Mouse (Mus musculus): ENCODE measurements around the gene Lgr6. TPM values are rescaled to one million over a fixed set of nuclear protein-coding genes. Genes with fewer than 3 reads are reported as not detected.
"Not testable (repeated sequence)": the region's sequence is repeated elsewhere in the genome, so short reads cannot be mapped to it uniquely, and the experiment has no call there.

The Lgr6 gene
- polyA plus RNA-seq, 1 experiment from 2014 or later: 0.05 TPM

DNA sequence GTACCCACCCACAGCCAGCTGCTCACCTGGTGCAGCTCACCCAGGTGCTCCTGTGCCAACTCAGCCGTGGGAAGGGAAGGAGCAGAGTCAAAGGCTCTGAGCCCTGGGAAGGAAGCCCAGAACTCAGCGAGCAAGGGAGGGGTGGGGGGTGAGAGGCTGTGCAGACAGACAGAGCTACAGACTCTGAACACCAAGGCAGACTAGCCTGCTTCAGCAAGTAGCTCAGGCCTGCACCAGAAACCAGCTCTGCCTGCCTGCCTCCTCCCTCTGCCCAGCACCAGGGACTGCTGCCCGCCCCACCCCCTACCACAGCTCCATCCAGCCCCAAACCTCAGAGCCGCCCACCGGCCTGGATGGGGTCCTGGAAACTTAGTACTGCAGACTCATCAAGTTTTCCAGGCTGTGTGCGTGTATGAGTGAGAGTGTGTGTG lies 22.9 kb upstream of the Lgr6 start:
- H3K4me2 ChIP-seq: no peak overlapping the region
- H3K9me3 ChIP-seq (replicated peaks): no peaks in the 10 kb centered on the region
- no peak overlapping the region for H3K4me3 ChIP-seq (replicated peaks)
- no peaks in the 10 kb centered on the region for H3K36me3 ChIP-seq
- ATAC-seq (ENCODE audit: low read depth) (no peak), DNase-seq (no peak)
- no peak overlapping the region for H3K9ac ChIP-seq
- H3K27ac ChIP-seq: no peak overlapping the region
- H3K4me1 ChIP-seq (replicated peaks): peaks cover 43% of the 10 kb centered on the region
- H3K27me3 ChIP-seq: peaks cover 9% of the 10 kb centered on the region; the same call in 1 of the 2 replicates
- whole genome bisulfite sequencing (ENCODE audit: insufficient replicate concordance): 40% methylated on average over 6 of the region's 6 CpGs

GRCm38 (mm10) chr1:135126443-135127027 lies 21.5 kb upstream of the Lgr6 start:
- Histone ChIP-seq H3K9me3 (replicated peaks) (no peaks in the 10 kb centered on the region), H3K4me2 (no peak overlapping the region), H3K9ac (no peak overlapping the region), H3K4me3 (replicated peaks) (no peak overlapping the region), H3K4me1 (replicated peaks) (peaks cover 28% of the 10 kb centered on the region), H3K36me3 (no peaks in the 10 kb centered on the region), H3K27ac (no peak overlapping the region), H3K27me3 (peaks cover 9% of the 10 kb centered on the region; the same call in 1 of the 2 replicates)
- DNase-seq (no peak), ATAC-seq (ENCODE audit: low read depth) (no peak)
- WGBS (ENCODE audit: insufficient replicate concordance): 69% methylated on average over 4 of the region's 4 CpGs

GRCm38 (mm10) chr1:135125990-135126389 lies 20.9 kb upstream of the Lgr6 start:
- 71% methylated on average over 8 of the region's 8 CpGs for WGBS (ENCODE audit: insufficient replicate concordance)
- Histone ChIP-seq H3K9ac (no peak overlapping the region), H3K36me3 (no peaks in the 10 kb centered on the region), H3K4me3 (replicated peaks) (no peak overlapping the region), H3K4me1 (replicated peaks) (peaks cover 23% of the 10 kb centered on the region), H3K9me3 (replicated peaks) (no peaks in the 10 kb centered on the region), H3K27me3 (peaks cover 9% of the 10 kb centered on the region; the same call in 1 of the 2 replicates), H3K27ac (no peak overlapping the region), H3K4me2 (no peak overlapping the region)
- ATAC-seq (ENCODE audit: low read depth): no peak
- DNase-seq: no peak

DNA sequence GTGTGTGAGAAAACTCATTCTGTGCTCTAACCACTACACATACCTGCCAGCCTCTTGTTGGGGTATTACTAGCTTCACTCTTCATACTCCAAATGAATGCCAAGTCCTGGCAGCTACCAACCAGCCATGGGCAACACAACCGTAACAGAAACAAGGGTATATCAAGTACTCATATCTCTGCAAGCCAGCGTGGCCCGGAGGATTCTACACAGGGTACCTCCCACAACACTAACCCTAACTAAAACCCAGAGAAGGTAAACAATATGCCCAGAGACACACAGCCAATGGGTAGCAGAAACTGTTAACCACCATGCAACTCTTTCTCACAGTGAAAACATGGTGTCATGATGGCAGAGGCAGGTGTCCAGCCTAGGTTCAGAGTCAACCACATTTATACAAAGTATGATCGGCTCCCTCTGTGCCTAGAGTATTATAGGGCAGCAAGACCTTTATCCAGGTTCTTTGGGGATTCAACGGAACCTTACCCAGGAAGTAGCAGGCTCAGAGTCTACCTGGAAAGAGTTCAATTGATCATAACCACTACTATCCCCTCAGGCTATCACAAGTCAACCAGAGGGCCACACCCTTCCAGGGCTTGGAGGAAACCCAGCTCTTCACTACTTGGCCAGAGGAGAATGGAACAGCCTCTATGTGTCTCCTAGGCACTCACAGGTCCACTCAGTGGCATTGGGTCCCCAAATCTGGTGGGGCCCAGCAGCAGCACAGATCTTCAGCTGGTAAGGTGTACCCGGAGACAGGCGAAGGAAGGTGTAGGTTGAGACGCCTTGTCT lies 19.7 kb upstream of the Lgr6 start:
- H3K4me2 ChIP-seq: no peak overlapping the region
- no peak overlapping the region for H3K9ac ChIP-seq
- H3K9me3 ChIP-seq (replicated peaks): no peaks in the 10 kb centered on the region
- DNase-seq (no peak), ATAC-seq (ENCODE audit: low read depth) (no peak)
- H3K4me1 ChIP-seq (replicated peaks): peaks cover 15% of the 10 kb centered on the region
- no peak overlapping the region for H3K27ac ChIP-seq
- H3K27me3 ChIP-seq: peaks cover 9% of the 10 kb centered on the region; the same call in 1 of the 2 replicates
- no peaks in the 10 kb centered on the region for H3K36me3 ChIP-seq
- H3K4me3 ChIP-seq (replicated peaks): no peak overlapping the region
- WGBS (ENCODE audit: insufficient replicate concordance): 71% methylated on average over 8 of the region's 8 CpGs

DNA sequence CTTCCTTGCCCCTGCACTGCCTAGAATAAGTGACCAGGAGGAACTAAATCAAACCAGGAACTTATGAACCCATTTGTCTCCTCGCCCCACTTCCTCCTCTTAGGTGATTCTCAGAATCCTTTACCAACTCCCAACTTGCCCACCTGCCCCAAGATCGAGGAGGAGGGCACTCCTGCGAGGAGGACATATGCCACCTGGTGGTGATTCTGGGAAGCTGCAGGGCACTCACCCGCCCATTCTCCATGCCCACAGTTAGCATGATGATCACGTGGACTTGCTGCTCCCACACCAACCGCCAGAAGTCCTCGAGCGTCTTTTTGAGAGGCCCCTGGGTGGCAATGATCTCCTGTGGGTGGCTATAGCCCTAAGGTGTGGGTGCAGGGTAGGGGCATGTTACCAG lies 7.6 kb upstream of the Lgr6 start:
- ATAC-seq (ENCODE audit: low read depth) (no peak), DNase-seq (peak; percentile 38)
- Histone ChIP-seq H3K27me3 (peaks cover 3% of the 10 kb centered on the region; the same call in 1 of the 2 replicates), H3K27ac (no peak overlapping the region), H3K9ac (no peak overlapping the region), H3K4me1 (replicated peaks) (peaks cover 3% of the 10 kb centered on the region), H3K4me3 (replicated peaks) (no peak overlapping the region), H3K4me2 (no peak overlapping the region), H3K36me3 (no peaks in the 10 kb centered on the region), H3K9me3 (replicated peaks) (no peaks in the 10 kb centered on the region)
- WGBS (ENCODE audit: insufficient replicate concordance): under 1% methylated on average over 8 of the region's 8 CpGs

- peaks cover 17% of the 10 kb centered on the region for H3K27me3 ChIP-seq
- not testable (repeated sequence) for H3K9me3 ChIP-seq (replicated peaks)
- 54% methylated on average over 5 of the region's 5 CpGs for WGBS (ENCODE audit: insufficient replicate concordance)
Measured at GRCm38 (mm10) chr1:135111271-135111670, 6.2 kb upstream of the Lgr6 start.

GRCm38 (mm10) chr1:135110075-135110474 lies 5.0 kb upstream of the Lgr6 start:
- peaks cover 7% of the 10 kb centered on the region for H3K4me1 ChIP-seq (replicated peaks)
- H3K27me3 ChIP-seq: peaks cover 29% of the 10 kb centered on the region
- H3K36me3 ChIP-seq: no peaks in the 10 kb centered on the region
- 11% methylated on average over 6 of the region's 6 CpGs for WGBS (ENCODE audit: insufficient replicate concordance)
- DNase-seq (peak; percentile 31), ATAC-seq (ENCODE audit: low read depth) (no peak)
- H3K9ac ChIP-seq: no peak overlapping the region
- no peaks in the 10 kb centered on the region for H3K9me3 ChIP-seq (replicated peaks)
- H3K4me3 ChIP-seq (replicated peaks): no peak overlapping the region
- H3K27ac ChIP-seq: no peak overlapping the region
- no peak overlapping the region for H3K4me2 ChIP-seq

More at GRCm38 (mm10) chr1:135111271-135111670, 6.2 kb upstream of the Lgr6 start:
- not testable (repeated sequence) for H3K36me3 ChIP-seq; H3K4me3 ChIP-seq (replicated peaks); H3K9ac ChIP-seq; H3K27ac ChIP-seq; ATAC-seq (ENCODE audit: low read depth); H3K4me2 ChIP-seq; DNase-seq; H3K4me1 ChIP-seq (replicated peaks)

DNA sequence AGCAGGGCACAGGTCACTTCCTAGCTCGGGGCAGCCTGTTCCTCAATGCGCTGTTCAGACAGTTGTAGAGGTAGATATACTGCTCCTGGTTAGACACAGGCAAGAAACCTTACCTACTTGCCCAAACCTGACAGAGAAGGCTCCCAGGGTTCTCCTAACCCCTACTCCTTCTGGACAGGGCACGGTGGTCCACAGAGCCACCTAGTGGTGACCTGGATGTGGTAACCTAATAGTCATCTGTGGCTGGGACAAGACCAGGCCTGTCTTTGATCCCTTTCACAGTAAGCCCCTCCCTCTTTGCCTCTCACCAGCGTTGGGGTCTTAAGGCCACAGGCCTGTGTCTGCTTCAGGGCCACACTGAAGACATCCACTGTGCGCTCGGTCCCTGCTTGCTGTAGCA lies 3.5 kb upstream of the Lgr6 start:
- H3K4me2 ChIP-seq: no peak overlapping the region
- H3K4me3 ChIP-seq (replicated peaks): no peak overlapping the region
- ATAC-seq (ENCODE audit: low read depth): no peak
- WGBS (ENCODE audit: insufficient replicate concordance): 33% methylated on average over 6 of the region's 6 CpGs
- peaks cover 12% of the 10 kb centered on the region for H3K4me1 ChIP-seq (replicated peaks)
- H3K9me3 ChIP-seq (replicated peaks): no peaks in the 10 kb centered on the region
- DNase-seq: no peak
- no peak overlapping the region for H3K9ac ChIP-seq
- peaks cover 44% of the 10 kb centered on the region for H3K27me3 ChIP-seq
- H3K27ac ChIP-seq: no peak overlapping the region
- no peaks in the 10 kb centered on the region for H3K36me3 ChIP-seq

DNA sequence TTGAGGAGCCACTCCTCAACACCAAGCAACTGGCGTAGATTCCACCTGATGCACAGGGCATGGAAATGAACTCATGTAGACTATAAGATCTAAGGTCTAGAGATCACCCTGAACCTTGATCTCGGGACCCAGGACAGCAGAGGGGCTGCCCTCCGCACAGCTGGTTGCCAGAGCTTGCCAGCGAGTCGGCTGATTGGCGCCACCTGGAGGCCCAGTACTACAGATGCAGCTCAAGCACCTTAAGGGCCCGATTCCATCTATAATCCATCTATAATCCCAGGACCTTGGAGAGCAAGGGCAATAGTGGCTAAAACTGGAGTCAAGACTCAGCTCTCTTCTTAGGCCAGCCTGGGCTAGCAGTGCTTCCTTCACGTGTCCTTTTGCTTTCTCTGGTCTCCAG lies 875 bp upstream of the Lgr6 start:
- H3K4me2 ChIP-seq: no peak overlapping the region
- ATAC-seq (ENCODE audit: low read depth) (no peak), DNase-seq (peak; percentile 26)
- H3K27ac ChIP-seq: no peak overlapping the region
- H3K27me3 ChIP-seq: peaks cover 68% of the 10 kb centered on the region
- H3K4me3 ChIP-seq (replicated peaks): no peak overlapping the region
- 2% methylated on average over 8 of the region's 8 CpGs for WGBS (ENCODE audit: insufficient replicate concordance)
- no peaks in the 10 kb centered on the region for H3K36me3 ChIP-seq
- H3K4me1 ChIP-seq (replicated peaks): peaks cover 8% of the 10 kb centered on the region; the same call in 1 of the 2 replicates
- H3K9me3 ChIP-seq (replicated peaks): no peaks in the 10 kb centered on the region
- no peak overlapping the region for H3K9ac ChIP-seq

- DNase-seq: no peak
- no peak overlapping the region for H3K4me2 ChIP-seq
- no peaks in the 10 kb centered on the region for H3K36me3 ChIP-seq
- peaks cover 68% of the 10 kb centered on the region for H3K27me3 ChIP-seq
- WGBS (ENCODE audit: insufficient replicate concordance): 38% methylated on average over 7 of the region's 7 CpGs
- peaks cover 12% of the 10 kb centered on the region for H3K4me1 ChIP-seq (replicated peaks)
- no peak for ATAC-seq (ENCODE audit: low read depth)
- H3K4me3 ChIP-seq (replicated peaks): no peak overlapping the region
- H3K9ac ChIP-seq: no peak overlapping the region
- no peak overlapping the region for H3K27ac ChIP-seq
- H3K9me3 ChIP-seq (replicated peaks): no peaks in the 10 kb centered on the region
Measured at GRCm38 (mm10) chr1:135100400-135100799, 4.7 kb downstream of the Lgr6 start.

DNA sequence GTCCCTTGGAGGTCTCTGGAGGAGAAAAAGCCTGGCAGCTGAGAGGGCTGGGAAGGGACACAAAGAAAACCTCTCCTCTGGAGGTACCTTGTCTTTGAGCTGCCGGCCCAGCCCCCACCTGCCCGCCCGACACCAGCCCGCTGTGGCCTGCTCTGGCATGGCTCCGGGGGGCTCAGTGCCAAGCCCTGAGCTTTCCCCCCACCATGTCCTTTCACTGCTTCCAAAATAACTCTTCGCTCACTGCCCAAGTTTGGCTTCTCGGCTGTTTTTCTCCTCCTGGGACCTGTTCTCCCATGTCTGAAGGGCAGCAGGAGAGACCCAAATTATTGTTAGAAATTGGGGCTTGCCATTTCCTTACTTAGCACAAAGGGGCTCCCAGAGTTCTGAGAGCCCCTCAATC lies 6.6 kb downstream of the Lgr6 start:
- DNase-seq: no peak
- WGBS (ENCODE audit: insufficient replicate concordance): 73% methylated on average over 7 of the region's 7 CpGs
- peaks cover 48% of the 10 kb centered on the region for H3K27me3 ChIP-seq

More for the DNA sequence above, 6.6 kb downstream of the Lgr6 start:
- Histone ChIP-seq H3K4me1 (replicated peaks) (peaks cover 12% of the 10 kb centered on the region), H3K36me3 (no peaks in the 10 kb centered on the region), H3K9me3 (replicated peaks) (no peaks in the 10 kb centered on the region), H3K4me2 (no peak overlapping the region), H3K9ac (no peak overlapping the region), H3K4me3 (replicated peaks) (no peak overlapping the region), H3K27ac (no peak overlapping the region)
- no peak for ATAC-seq (ENCODE audit: low read depth)

All from liver, embryonic 13.5 days (tissue).